Mouse (Mus musculus): ENCODE measurements around the gene Mcoln2. TPM values are rescaled to one million over a fixed set of nuclear protein-coding genes. Genes with fewer than 3 reads are reported as not detected.

Gene Mcoln2
- polyA plus RNA-seq, 1 experiment from 2014 or later, result 0.23 TPM

- no peaks in the 10 kb centered on the region for H3K9me3 ChIP-seq (ENCODE audit: control insufficient read depth, low read length)
- 31% methylated on average over 7 of the region's 7 CpGs for WGBS
- H3K27ac ChIP-seq (replicated peaks in 1 of 2; ENCODE audit: control insufficient read depth in 1 of 2, insufficient read depth in 1 of 2, low read depth in 2 of 2, low read length in 2 of 2), result peak overlapping the region; percentile 34 to 53; a peak in 3 of 4 replicates
- no peak for ATAC-seq (ENCODE audit: insufficient number of reproducible peaks, insufficient read depth, low FRiP score, low read depth)
- no peak overlapping the region for H3K4me3 ChIP-seq (ENCODE audit: control insufficient read depth in 1 of 2, insufficient read depth in 1 of 2, low read depth in 1 of 2, low read length in 2 of 2)
- H3K36me3 ChIP-seq (ENCODE audit: control insufficient read depth, insufficient read depth, low read length), result peaks cover 5% of the 10 kb centered on the region; the same call in 1 of the 2 replicates
- peak overlapping the region; percentile 31; the same call in 1 of the 2 replicates for H3K9ac ChIP-seq (ENCODE audit: low read length)
- peaks cover 20 to 55% of the 10 kb centered on the region in 2 experiments for H3K4me1 ChIP-seq (ENCODE audit: control insufficient read depth in 2 of 2, insufficient read depth in 2 of 2, low read length in 2 of 2)
- H3K27me3 ChIP-seq (ENCODE audit: control insufficient read depth, insufficient read depth, low read length), result no peaks in the 10 kb centered on the region
- no peak overlapping the region for H3K4me2 ChIP-seq (ENCODE audit: low read length)
Observed at GRCm38 (mm10) chr3:146232708-146233107, 83.1 kb downstream of the Mcoln2 start.

DNA sequence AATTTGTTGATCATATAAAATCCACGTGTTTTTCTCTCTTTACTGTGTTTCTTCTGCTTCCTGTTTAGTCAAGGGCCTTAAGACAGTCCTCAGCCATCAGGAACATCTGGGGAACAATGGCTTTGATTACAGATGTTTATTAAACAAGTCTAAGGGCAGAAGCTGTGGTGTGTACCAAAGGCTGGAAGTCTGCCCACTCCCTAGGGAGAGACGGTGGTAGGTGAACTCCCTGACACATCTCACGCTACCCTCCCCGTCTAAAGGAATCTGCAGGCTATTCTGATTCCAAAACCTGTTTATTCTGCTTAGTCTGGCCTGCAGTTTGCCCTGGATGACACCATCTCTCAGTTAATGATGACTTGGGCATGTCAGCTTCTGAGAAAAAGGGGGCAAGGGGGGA, 84.1 kb downstream of the Mcoln2 start:
- no peak for ATAC-seq (ENCODE audit: insufficient number of reproducible peaks, insufficient read depth, low FRiP score, low read depth)
- H3K4me1 ChIP-seq (ENCODE audit: control insufficient read depth in 2 of 2, insufficient read depth in 2 of 2, low read length in 2 of 2), result peaks cover 17 to 49% of the 10 kb centered on the region in 2 experiments

GRCm38 (mm10) chr3:146234530-146234929, 84.9 kb downstream of the Mcoln2 start:
- no peaks in the 10 kb centered on the region for H3K27me3 ChIP-seq (ENCODE audit: control insufficient read depth, insufficient read depth, low read length)
- H3K4me3 ChIP-seq (ENCODE audit: control insufficient read depth in 1 of 2, insufficient read depth in 1 of 2, low read depth in 1 of 2, low read length in 2 of 2), result no peak overlapping the region
- peaks cover 5% of the 10 kb centered on the region; the same call in 1 of the 2 replicates for H3K36me3 ChIP-seq (ENCODE audit: control insufficient read depth, insufficient read depth, low read length)
- H3K4me2 ChIP-seq (ENCODE audit: low read length), result no peak overlapping the region
- H3K9me3 ChIP-seq (ENCODE audit: control insufficient read depth, low read length), result no peaks in the 10 kb centered on the region
- peaks cover 14 to 42% of the 10 kb centered on the region in 2 experiments for H3K4me1 ChIP-seq (ENCODE audit: control insufficient read depth in 2 of 2, insufficient read depth in 2 of 2, low read length in 2 of 2)
- ATAC-seq (ENCODE audit: insufficient number of reproducible peaks, insufficient read depth, low FRiP score, low read depth), result no peak
- H3K9ac ChIP-seq (ENCODE audit: low read length), result no peak overlapping the region
- WGBS, result 73% methylated on average over 10 of the region's 10 CpGs
- H3K27ac ChIP-seq (replicated peaks in 1 of 2; ENCODE audit: control insufficient read depth in 1 of 2, insufficient read depth in 1 of 2, low read depth in 2 of 2, low read length in 2 of 2), result no peak overlapping the region

More for the DNA sequence above, 84.1 kb downstream of the Mcoln2 start:
- H3K9me3 ChIP-seq (ENCODE audit: control insufficient read depth, low read length), result no peaks in the 10 kb centered on the region
- no peak overlapping the region for H3K9ac ChIP-seq (ENCODE audit: low read length)
- H3K36me3 ChIP-seq (ENCODE audit: control insufficient read depth, insufficient read depth, low read length), result peaks cover 5% of the 10 kb centered on the region; the same call in 1 of the 2 replicates
- no peak overlapping the region for H3K4me3 ChIP-seq (ENCODE audit: control insufficient read depth in 1 of 2, insufficient read depth in 1 of 2, low read depth in 1 of 2, low read length in 2 of 2)
- no peak overlapping the region for H3K4me2 ChIP-seq (ENCODE audit: low read length)
- H3K27me3 ChIP-seq (ENCODE audit: control insufficient read depth, insufficient read depth, low read length), result no peaks in the 10 kb centered on the region
- H3K27ac ChIP-seq (replicated peaks in 1 of 2; ENCODE audit: control insufficient read depth in 1 of 2, insufficient read depth in 1 of 2, low read depth in 2 of 2, low read length in 2 of 2), result no peak overlapping the region
- WGBS, result 47% methylated on average over 4 of the region's 4 CpGs

- Histone ChIP-seq H3K9ac (ENCODE audit: low read length) (no peak overlapping the region), H3K4me3 (ENCODE audit: control insufficient read depth in 1 of 2, insufficient read depth in 1 of 2, low read depth in 1 of 2, low read length in 2 of 2) (no peak overlapping the region), H3K36me3 (ENCODE audit: control insufficient read depth, insufficient read depth, low read length) (peaks cover 16% of the 10 kb centered on the region), H3K4me1 (ENCODE audit: control insufficient read depth in 2 of 2, insufficient read depth in 2 of 2, low read length in 2 of 2) (peaks cover 10 to 27% of the 10 kb centered on the region in 2 experiments), H3K27ac (replicated peaks in 1 of 2; ENCODE audit: control insufficient read depth in 1 of 2, insufficient read depth in 1 of 2, low read depth in 2 of 2, low read length in 2 of 2) (no peak overlapping the region), H3K9me3 (ENCODE audit: control insufficient read depth, low read length) (no peaks in the 10 kb centered on the region), H3K27me3 (ENCODE audit: control insufficient read depth, insufficient read depth, low read length) (no peaks in the 10 kb centered on the region), H3K4me2 (ENCODE audit: low read length) (no peak overlapping the region)
- ATAC-seq (ENCODE audit: insufficient number of reproducible peaks, insufficient read depth, low FRiP score, low read depth), result no peak
- 61% methylated on average over 8 of the region's 8 CpGs for WGBS
Observed at GRCm38 (mm10) chr3:146236280-146236679, 86.6 kb downstream of the Mcoln2 start.

- H3K4me1 ChIP-seq (ENCODE audit: control insufficient read depth in 2 of 2, insufficient read depth in 2 of 2, low read length in 2 of 2), result peaks cover 4 to 15% of the 10 kb centered on the region in 2 experiments
- no peak overlapping the region for H3K4me2 ChIP-seq (ENCODE audit: low read length)
- no peaks in the 10 kb centered on the region for H3K9me3 ChIP-seq (ENCODE audit: control insufficient read depth, low read length)
- 89% methylated on average over 5 of the region's 5 CpGs for WGBS
- no peaks in the 10 kb centered on the region for H3K27me3 ChIP-seq (ENCODE audit: control insufficient read depth, insufficient read depth, low read length)
- H3K9ac ChIP-seq (ENCODE audit: low read length), result no peak overlapping the region
- H3K36me3 ChIP-seq (ENCODE audit: control insufficient read depth, insufficient read depth, low read length), result peaks cover 20% of the 10 kb centered on the region
- no peak overlapping the region for H3K27ac ChIP-seq (replicated peaks in 1 of 2; ENCODE audit: control insufficient read depth in 1 of 2, insufficient read depth in 1 of 2, low read depth in 2 of 2, low read length in 2 of 2)
- no peak for ATAC-seq (ENCODE audit: insufficient number of reproducible peaks, insufficient read depth, low FRiP score, low read depth)
- no peak overlapping the region for H3K4me3 ChIP-seq (ENCODE audit: control insufficient read depth in 1 of 2, insufficient read depth in 1 of 2, low read depth in 1 of 2, low read length in 2 of 2)
Observed at GRCm38 (mm10) chr3:146237676-146238075, 88.0 kb downstream of the Mcoln2 start.

- WGBS, result 89% methylated on average over 1 of the region's 1 CpGs
- Histone ChIP-seq H3K4me3 (ENCODE audit: control insufficient read depth in 1 of 2, insufficient read depth in 1 of 2, low read depth in 1 of 2, low read length in 2 of 2) (no peak overlapping the region), H3K36me3 (ENCODE audit: control insufficient read depth, insufficient read depth, low read length) (peaks cover 48% of the 10 kb centered on the region), H3K27ac (replicated peaks in 1 of 2; ENCODE audit: control insufficient read depth in 1 of 2, insufficient read depth in 1 of 2, low read depth in 2 of 2, low read length in 2 of 2) (no peak overlapping the region), H3K4me1 (ENCODE audit: control insufficient read depth in 2 of 2, insufficient read depth in 2 of 2, low read length in 2 of 2) (peaks cover 2 to 8% of the 10 kb centered on the region in 2 experiments; a peak in 2 of 4 replicates), H3K4me2 (ENCODE audit: low read length) (no peak overlapping the region), H3K9ac (ENCODE audit: low read length) (no peak overlapping the region), H3K27me3 (ENCODE audit: control insufficient read depth, insufficient read depth, low read length) (no peaks in the 10 kb centered on the region), H3K9me3 (ENCODE audit: control insufficient read depth, low read length) (no peaks in the 10 kb centered on the region)
- ATAC-seq (ENCODE audit: insufficient number of reproducible peaks, insufficient read depth, low FRiP score, low read depth), result no peak
Observed at GRCm38 (mm10) chr3:146244630-146245029, 95.0 kb downstream of the Mcoln2 start.

Other genes with a start within 250 kb of the Mcoln2 start
- 40.2 and 44.0 TPM in 2 replicates for gene Bcl10, start 227.0 kb upstream of the Mcoln2 start, polyA plus RNA-seq (2014; fragmentation: Nextera tagmentation; extraction: Ambion mirVana)
- 36.9 and 43.1 TPM in 2 replicates for gene 2410004B18Rik, start 211.8 kb upstream of the Mcoln2 start, polyA plus RNA-seq (2014; fragmentation: Nextera tagmentation; extraction: Ambion mirVana)
- 12.7 and 12.8 TPM in 2 replicates for gene Syde2, start 162.0 kb upstream of the Mcoln2 start, polyA plus RNA-seq (2014; fragmentation: Nextera tagmentation; extraction: Ambion mirVana)
- gene Wdr63, start 41.7 kb upstream of the Mcoln2 start, polyA plus RNA-seq (2014; fragmentation: Nextera tagmentation; extraction: Ambion mirVana), result not detected in 2 replicates
- 0.97 and 0.98 TPM in 2 replicates for gene Mcoln3, start 32.4 kb upstream of the Mcoln2 start, polyA plus RNA-seq (2014; fragmentation: Nextera tagmentation; extraction: Ambion mirVana)
- 46.3 and 51.9 TPM in 2 replicates for gene Lpar3, start 71.1 kb downstream of the Mcoln2 start, polyA plus RNA-seq (2014; fragmentation: Nextera tagmentation; extraction: Ambion mirVana)

Data from heart, embryonic 14.5 days (tissue).